Mouse (Mus musculus) bone marrow, adult 2 months (tissue): ENCODE measurements around the gene Paqr9.

Experiments
- CTCF ChIP-seq: fragments of 200-500 bp; IDR thresholded peaks from 2 replicates; pipeline ENCODE4 v1.5.1; 2011; ENCODE audit warnings: low read length, control low read depth; ENCODE audit not compliant: control insufficient read depth, insufficient read depth
- POLR2A ChIP-seq: fragments of 200-500 bp; IDR thresholded peaks from 2 replicates; pipeline ENCODE4 v1.6.1; 2011; ENCODE audit warnings: low read depth, mild to moderate bottlenecking, control low read depth, low read length, borderline replicate concordance; ENCODE audit not compliant: control insufficient read depth

DNA sequence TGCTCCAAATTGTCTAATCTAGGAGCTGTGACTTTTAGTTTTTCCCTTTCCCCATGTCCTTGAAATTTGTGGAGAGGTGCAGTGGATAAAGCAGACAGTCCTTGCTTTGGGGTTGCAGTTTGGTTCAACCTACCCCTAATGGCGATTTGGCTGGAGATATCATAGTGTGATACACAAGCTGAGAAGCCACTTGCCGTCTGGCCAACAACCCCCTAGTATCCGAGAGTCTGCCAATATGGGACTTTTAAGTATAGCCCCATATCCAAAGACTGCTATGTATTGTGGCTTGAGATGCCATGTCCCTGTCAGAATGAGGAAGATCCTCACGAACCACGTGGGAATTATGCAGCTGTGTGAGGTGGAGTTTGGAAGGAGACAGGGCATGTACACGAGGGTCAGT, 34.1 kb upstream of the Paqr9 start:
- no peak for TF ChIP-seq POLR2A
- TF ChIP-seq CTCF: no peak
